Mouse (Mus musculus): ENCODE data around the gene 0610030E20Rik. TPM values are rescaled to one million over a fixed set of nuclear protein-coding genes. Genes with fewer than 3 reads are reported as not detected.

Gene 0610030E20Rik
- polyA plus RNA-seq, 1 experiment from 2014 or later, result 25.9 TPM

GRCm38 (mm10) chr6:72378510-72379234 lies 31.6 kb downstream of the 0610030E20Rik start:
- Histone ChIP-seq H3K9me3 (no peaks in the 10 kb centered on the region), H3K4me1 (replicated peaks) (0 out of 2 replicates have a peak, but pooled peaks cover 6% of the 10 kb centered on the region), H3K4me3 (replicated peaks) (no peak overlapping the region), H3K4me2 (replicated peaks) (0 out of 2 replicates have a peak overlapping the region, but pooled peaks have one; percentile 86), H3K9ac (no peak overlapping the region), H3K27ac (no peak overlapping the region), H3K36me3 (no peaks in the 10 kb centered on the region), H3K27me3 (replicated peaks) (0 out of 2 replicates have a peak, but pooled peaks cover 5% of the 10 kb centered on the region)
- WGBS, result 83% methylated on average over 8 of the region's 8 CpGs
- ATAC-seq, result no peak

- H3K4me3 ChIP-seq (replicated peaks), result peak overlapping the region; percentile 59
- H3K9me3 ChIP-seq, result no peaks in the 10 kb centered on the region
- peak overlapping the region; percentile 61 for H3K9ac ChIP-seq
- H3K27me3 ChIP-seq (replicated peaks), result 0 out of 2 replicates have a peak, but pooled peaks cover 5% of the 10 kb centered on the region
- H3K27ac ChIP-seq, result peak overlapping the region; percentile 33; the same call in 1 of the 2 replicates
- H3K4me2 ChIP-seq (replicated peaks), result peak overlapping the region; percentile 86
- ATAC-seq, result peak; percentile 21; the same call in 1 of the 2 replicates
- no peaks in the 10 kb centered on the region for H3K36me3 ChIP-seq
- WGBS, result 50% methylated on average over 7 of the region's 7 CpGs
- 0 out of 2 replicates have a peak, but pooled peaks cover 6% of the 10 kb centered on the region for H3K4me1 ChIP-seq (replicated peaks)
Measured at GRCm38 (mm10) chr6:72379377-72380130, 32.4 kb downstream of the 0610030E20Rik start.

GRCm38 (mm10) chr6:72380131-72380770 lies 33.1 kb downstream of the 0610030E20Rik start, which contains the start of gene Vamp5:
Vamp5 (minus strand) TSS chr6:72380468.
- peaks cover 3% of the 10 kb centered on the region; the same call in 1 of the 2 replicates for H3K36me3 ChIP-seq
- ATAC-seq, result peak; percentile 91
- H3K27ac ChIP-seq, result peak within 1 kb of the TSS; percentile 33
- 2% methylated on average over 48 of the region's 49 CpGs for WGBS
- H3K9ac ChIP-seq, result peak within 1 kb of the TSS; percentile 61
- H3K4me1 ChIP-seq (replicated peaks), result 0 out of 2 replicates have a peak, but pooled peaks cover 6% of the 10 kb centered on the region
- 0 out of 2 replicates have a peak, but pooled peaks cover 5% of the 10 kb centered on the region for H3K27me3 ChIP-seq (replicated peaks)
- H3K4me3 ChIP-seq (replicated peaks), result peak within 1 kb of the TSS; percentile 59
- H3K9me3 ChIP-seq, result no peaks in the 10 kb centered on the region
- peak within 1 kb of the TSS; percentile 86 for H3K4me2 ChIP-seq (replicated peaks)

GRCm38 (mm10) chr6:72382494-72382893 lies 35.4 kb downstream of the 0610030E20Rik start:
- 0 out of 2 replicates have a peak, but pooled peaks cover 5% of the 10 kb centered on the region for H3K27me3 ChIP-seq (replicated peaks)
- H3K36me3 ChIP-seq, result peaks cover 8% of the 10 kb centered on the region; the same call in 1 of the 2 replicates
- no peak overlapping the region for H3K9ac ChIP-seq
- no peak overlapping the region for H3K4me3 ChIP-seq (replicated peaks)
- no peak overlapping the region for H3K27ac ChIP-seq
- H3K4me1 ChIP-seq (replicated peaks), result peaks cover 7% of the 10 kb centered on the region; the same call in 1 of the 2 replicates
- H3K4me2 ChIP-seq (replicated peaks), result no peak overlapping the region
- WGBS, result 65% methylated on average over 6 of the region's 6 CpGs
- H3K9me3 ChIP-seq, result no peaks in the 10 kb centered on the region
- ATAC-seq, result no peak

GRCm38 (mm10) chr6:72383142-72383820 lies 36.2 kb downstream of the 0610030E20Rik start:
- Histone ChIP-seq H3K9me3 (no peaks in the 10 kb centered on the region), H3K27me3 (replicated peaks) (0 out of 2 replicates have a peak, but pooled peaks cover 5% of the 10 kb centered on the region), H3K9ac (no peak overlapping the region), H3K36me3 (peaks cover 8% of the 10 kb centered on the region; the same call in 1 of the 2 replicates), H3K4me2 (replicated peaks) (no peak overlapping the region), H3K4me3 (replicated peaks) (no peak overlapping the region), H3K4me1 (replicated peaks) (peaks cover 9% of the 10 kb centered on the region), H3K27ac (no peak overlapping the region)
- 88% methylated on average over 6 of the region's 6 CpGs for WGBS
- ATAC-seq, result no peak

GRCm38 (mm10) chr6:72383952-72384351 lies 36.8 kb downstream of the 0610030E20Rik start:
- Histone ChIP-seq H3K27me3 (replicated peaks) (0 out of 2 replicates have a peak, but pooled peaks cover 5% of the 10 kb centered on the region), H3K27ac (no peak overlapping the region), H3K4me3 (replicated peaks) (no peak overlapping the region), H3K36me3 (peaks cover 8% of the 10 kb centered on the region; the same call in 1 of the 2 replicates), H3K9ac (no peak overlapping the region), H3K4me2 (replicated peaks) (no peak overlapping the region), H3K9me3 (no peaks in the 10 kb centered on the region), H3K4me1 (replicated peaks) (peaks cover 16% of the 10 kb centered on the region)
- no peak for ATAC-seq
- 95% methylated on average over 7 of the region's 7 CpGs for WGBS

- Histone ChIP-seq H3K4me2 (replicated peaks) (no peak overlapping the region), H3K9me3 (no peaks in the 10 kb centered on the region), H3K4me1 (replicated peaks) (peaks cover 18% of the 10 kb centered on the region), H3K27me3 (replicated peaks) (0 out of 2 replicates have a peak, but pooled peaks cover 2% of the 10 kb centered on the region), H3K9ac (no peak overlapping the region), H3K4me3 (replicated peaks) (no peak overlapping the region), H3K27ac (no peak overlapping the region), H3K36me3 (peaks cover 8% of the 10 kb centered on the region; the same call in 1 of the 2 replicates)
- ATAC-seq, result no peak
- 82% methylated on average over 4 of the region's 4 CpGs for WGBS
Measured at GRCm38 (mm10) chr6:72385258-72385657, 38.1 kb downstream of the 0610030E20Rik start.

GRCm38 (mm10) chr6:72386561-72386960 lies 39.4 kb downstream of the 0610030E20Rik start:
- Histone ChIP-seq H3K4me1 (replicated peaks) (peaks cover 24% of the 10 kb centered on the region), H3K4me2 (replicated peaks) (no peak overlapping the region), H3K36me3 (peaks cover 8% of the 10 kb centered on the region; the same call in 1 of the 2 replicates), H3K9ac (no peak overlapping the region), H3K27me3 (replicated peaks) (no peaks in the 10 kb centered on the region), H3K9me3 (no peaks in the 10 kb centered on the region), H3K27ac (no peak overlapping the region), H3K4me3 (replicated peaks) (no peak overlapping the region)
- WGBS, result 94% methylated on average over 2 of the region's 2 CpGs
- ATAC-seq, result no peak

GRCm38 (mm10) chr6:72387816-72388215 lies 40.7 kb downstream of the 0610030E20Rik start:
- Histone ChIP-seq H3K4me1 (replicated peaks) (peaks cover 24% of the 10 kb centered on the region), H3K4me3 (replicated peaks) (no peak overlapping the region), H3K9me3 (no peaks in the 10 kb centered on the region), H3K27ac (no peak overlapping the region), H3K27me3 (replicated peaks) (no peaks in the 10 kb centered on the region), H3K4me2 (replicated peaks) (0 out of 2 replicates have a peak overlapping the region, but pooled peaks have one; percentile 74), H3K36me3 (peaks cover 8% of the 10 kb centered on the region; the same call in 1 of the 2 replicates), H3K9ac (no peak overlapping the region)
- no peak for ATAC-seq
- WGBS, result 84% methylated on average over 3 of the region's 3 CpGs

GRCm38 (mm10) chr6:72388266-72388665 lies 41.1 kb downstream of the 0610030E20Rik start:
- Histone ChIP-seq H3K4me1 (replicated peaks) (peaks cover 24% of the 10 kb centered on the region), H3K4me2 (replicated peaks) (peak overlapping the region; percentile 74), H3K27ac (no peak overlapping the region), H3K4me3 (replicated peaks) (no peak overlapping the region), H3K27me3 (replicated peaks) (no peaks in the 10 kb centered on the region), H3K9ac (0 out of 2 replicates have a peak overlapping the region, but pooled peaks have one; percentile 79), H3K9me3 (no peaks in the 10 kb centered on the region), H3K36me3 (peaks cover 8% of the 10 kb centered on the region; the same call in 1 of the 2 replicates)
- no peak for ATAC-seq
- WGBS, result 67% methylated on average over 10 of the region's 10 CpGs

GRCm38 (mm10) chr6:72388791-72389329 lies 41.7 kb downstream of the 0610030E20Rik start:
- H3K4me2 ChIP-seq (replicated peaks), result peak overlapping the region; percentile 74

More at GRCm38 (mm10) chr6:72388791-72389329, 41.7 kb downstream of the 0610030E20Rik start:
- Histone ChIP-seq H3K36me3 (peaks cover 8% of the 10 kb centered on the region; the same call in 1 of the 2 replicates), H3K9me3 (no peaks in the 10 kb centered on the region), H3K4me3 (replicated peaks) (peak overlapping the region; percentile 60; the same call in 1 of the 2 replicates), H3K27me3 (replicated peaks) (no peaks in the 10 kb centered on the region), H3K9ac (peak overlapping the region; percentile 79; the same call in 1 of the 2 replicates), H3K27ac (peak overlapping the region; percentile 98), H3K4me1 (replicated peaks) (peaks cover 24% of the 10 kb centered on the region)
- 75% methylated on average over 6 of the region's 6 CpGs for WGBS
- no peak for ATAC-seq

All from intestine, embryonic 15.5 days (tissue).